In genomic region chr9:20971751-20972140, GRCm38 (mm10) we compare ENCODE assay signal across 8 mouse cellular contexts. TPM values are rescaled to one million over a fixed set of nuclear protein-coding genes. Genes with fewer than 3 reads are reported as not detected.
DNase-seq lines count a peak whose midpoint lies in the region; ATAC-seq and TF ChIP-seq lines count a peak whose summit lies in the region.

No protein-coding gene starts in this region.

- H3K4me1 ChIP-seq in heart, embryonic 16.5 days (ENCODE audit: control insufficient read depth, insufficient read depth, low read length) = peaks cover 31% of the 10 kb centered on the region
- H3K4me1 ChIP-seq in lung, postnatal 0 days (ENCODE audit: insufficient read depth, low read depth, low read length) = peaks cover 14% of the 10 kb centered on the region; the same call in 1 of the 2 replicates

- no peak overlapping the region for H3K4me3 ChIP-seq in heart, embryonic 16.5 days (ENCODE audit: low read length)
- H3K4me3 ChIP-seq in lung, postnatal 0 days (ENCODE audit: low read depth, low read length) = no peak overlapping the region

- peak overlapping the region; percentile 50; the same call in 1 of the 2 replicates for H3K4me2 ChIP-seq in heart, embryonic 16.5 days (ENCODE audit: low read depth, low read length)
- H3K4me2 ChIP-seq in lung, postnatal 0 days (replicated peaks; ENCODE audit: low read depth, low read length) = peak overlapping the region; percentile 83

- intact Hi-C loops in left cerebral cortex, postnatal 14 days (cut with DNase I) = no loop called here

- TF ChIP-seq EP300 in lung, postnatal 0 days (IDR thresholded peaks at IDR 0.05) = peak; percentile 90

- peak overlapping the region; percentile 73 for H3K27ac ChIP-seq in heart, embryonic 16.5 days (ENCODE audit: low read length)
- H3K27ac ChIP-seq in lung, postnatal 0 days (ENCODE audit: low read length) = peak overlapping the region; percentile 92

- no peak for ATAC-seq in heart, embryonic 16.5 days (replicated peaks; ENCODE audit: extremely low read depth, insufficient read depth, low FRiP score)
- ATAC-seq in lung, postnatal 0 days = peak; percentile 67

- H3K36me3 ChIP-seq in heart, embryonic 16.5 days (ENCODE audit: control insufficient read depth, insufficient read depth) = peaks cover 20% of the 10 kb centered on the region
- peaks cover 23% of the 10 kb centered on the region; the same call in 1 of the 2 replicates for H3K36me3 ChIP-seq in lung, postnatal 0 days (ENCODE audit: insufficient read depth, low read length)

- no peak; the same call in 1 of the 2 replicates for TF ChIP-seq CTCF in lung, postnatal 0 days (IDR thresholded peaks at IDR 0.05)

- peak overlapping the region; percentile 50 for H3K9ac ChIP-seq in heart, embryonic 16.5 days (ENCODE audit: low read length)
- no peak overlapping the region for H3K9ac ChIP-seq in lung, postnatal 0 days (replicated peaks; ENCODE audit: low read depth)

- H3K9me3 ChIP-seq in heart, embryonic 16.5 days (replicated peaks; ENCODE audit: control insufficient read depth, low read length) = no peaks in the 10 kb centered on the region
- no peaks in the 10 kb centered on the region for H3K9me3 ChIP-seq in lung, postnatal 0 days (ENCODE audit: low read length)

- H3K27me3 ChIP-seq in heart, embryonic 16.5 days (ENCODE audit: control insufficient read depth, insufficient read depth, low read length) = no peaks in the 10 kb centered on the region
- H3K27me3 ChIP-seq in lung, postnatal 0 days (replicated peaks; ENCODE audit: insufficient read depth, low read length) = no peaks in the 10 kb centered on the region

- WGBS in heart, embryonic 16.5 days = 50% methylated on average over 7 of the region's 7 CpGs
- WGBS in lung, postnatal 0 days = 41% methylated on average over 7 of the region's 7 CpGs

- peak; percentile 40 for DNase-seq in embryo, embryonic 10.5 days (ENCODE audit: low spot score)
- no peak for DNase-seq in embryo, embryonic 10 days (ENCODE audit: low spot score)
- DNase-seq in embryo, embryonic 11.5 days (ENCODE audit: low read depth, low spot score) = peak; percentile 32
- peak; percentile 91 for DNase-seq in lung, postnatal 0 days (ENCODE audit: low spot score)
- no peak for DNase-seq in Muller cell, postnatal 12 days (ENCODE audit: inconsistent ontology term)
- DNase-seq in left cerebral cortex, postnatal 14 days (ENCODE audit: low spot score in 2 of 2) = no peak
- DNase-seq in layer of hippocampus, postnatal 10 days (ENCODE audit: low spot score in 2 of 2) = no peak

RNA-seq across cellular contexts. Expression of gene S1pr2, which starts 4.8 kb away (rescaled TPM):
- polyA plus RNA-seq in heart, embryonic 16.5 days (2015; fragmentation: Nextera tagmentation; extraction: Ambion mirVana) = 18.2 and 23.7 TPM in 2 replicates
- 60.8 and 62.3 TPM in 2 replicates for polyA plus RNA-seq in lung, postnatal 0 days (2015; fragmentation: Nextera tagmentation; extraction: Ambion mirVana)
- 1 to 10 TPM; 1.6 to 1.8 TPM for total RNA-seq in left cerebral cortex, postnatal 14 days (2021)
- total RNA-seq in layer of hippocampus, postnatal 10 days (2021) = 1 to 10 TPM; 3.1 to 4.1 TPM

RNA-seq across cellular contexts. Expression of gene Dnmt1, which starts 12.1 kb away (rescaled TPM):
- 56.1 and 63.1 TPM in 2 replicates for polyA plus RNA-seq in heart, embryonic 16.5 days (2015; fragmentation: Nextera tagmentation; extraction: Ambion mirVana)
- polyA plus RNA-seq in lung, postnatal 0 days (2015; fragmentation: Nextera tagmentation; extraction: Ambion mirVana) = 14.5 and 15.5 TPM in 2 replicates
- 10 to 100 TPM; 39.9 to 43.6 TPM for total RNA-seq in left cerebral cortex, postnatal 14 days (2021)
- total RNA-seq in layer of hippocampus, postnatal 10 days (2021) = 10 to 100 TPM; 47.4 to 52.1 TPM

RNA-seq across cellular contexts. Expression of gene Mrpl4, which starts 30.8 kb away (rescaled TPM):
- polyA plus RNA-seq in heart, embryonic 16.5 days (2015; fragmentation: Nextera tagmentation; extraction: Ambion mirVana) = 170 and 173 TPM in 2 replicates
- 112 and 125 TPM in 2 replicates for polyA plus RNA-seq in lung, postnatal 0 days (2015; fragmentation: Nextera tagmentation; extraction: Ambion mirVana)
- total RNA-seq in left cerebral cortex, postnatal 14 days (2021) = 10 to 100 TPM; 58.7 to 62.9 TPM
- total RNA-seq in layer of hippocampus, postnatal 10 days (2021) = 10 to 100 TPM; 47.2 to 54.4 TPM

RNA-seq across cellular contexts. Expression of gene Icam1, which starts 44.0 kb away (rescaled TPM):
- polyA plus RNA-seq in heart, embryonic 16.5 days (2015; fragmentation: Nextera tagmentation; extraction: Ambion mirVana) = 23.8 and 29.6 TPM in 2 replicates
- 236 and 352 TPM in 2 replicates for polyA plus RNA-seq in lung, postnatal 0 days (2015; fragmentation: Nextera tagmentation; extraction: Ambion mirVana)
- 1 to 10 TPM; 3.0 to 3.6 TPM for total RNA-seq in left cerebral cortex, postnatal 14 days (2021)
- 1 to 10 TPM; 3.0 to 3.9 TPM for total RNA-seq in layer of hippocampus, postnatal 10 days (2021)

RNA-seq across cellular contexts. Expression of gene Icam4, which starts 57.4 kb away (rescaled TPM):
- 2.0 and 3.0 TPM in 2 replicates for polyA plus RNA-seq in heart, embryonic 16.5 days (2015; fragmentation: Nextera tagmentation; extraction: Ambion mirVana)
- polyA plus RNA-seq in lung, postnatal 0 days (2015; fragmentation: Nextera tagmentation; extraction: Ambion mirVana) = 3.3 and 3.8 TPM in 2 replicates
- total RNA-seq in left cerebral cortex, postnatal 14 days (2021) = under 1 TPM in 1 of 2 experiments, not detected in 1; 0.86 TPM
- under 1 TPM in 1 of 2 experiments, not detected in 1; 0.56 TPM for total RNA-seq in layer of hippocampus, postnatal 10 days (2021)

Comparison
In these comparisons a context has a peak if more than half of its experiments do, and no peak if none do; other contexts are left out.
1. DNase-seq: peak in embryo, embryonic 10.5 days (single experiment), embryo, embryonic 11.5 days (single experiment) and lung, postnatal 0 days (single experiment); none in embryo, embryonic 10 days (single experiment), Muller cell, postnatal 12 days (single experiment), left cerebral cortex, postnatal 14 days (0 of 2) and layer of hippocampus, postnatal 10 days (0 of 2).